30 mouse cellular contexts compared by ENCODE assay signal in genomic region chr19:55131747-55132146, GRCm38 (mm10). TPM values are rescaled to one million over a fixed set of nuclear protein-coding genes. Genes with fewer than 3 reads are reported as not detected.
DNase-seq lines count a peak whose midpoint lies in the region; ATAC-seq and TF ChIP-seq lines count a peak whose summit lies in the region.
"Had no signal": no experiment of that assay in that cellular context is flagged by ENCODE, and none has a peak within 500 bp of the region (broad histone marks: within the 10 kb centered on the region; RNA-seq: fewer than 3 reads in every experiment).

No protein-coding gene starts in this region.

- no peaks in the 10 kb centered on the region for H3K36me3 ChIP-seq in liver, embryonic 15.5 days (replicated peaks)
- no peaks in the 10 kb centered on the region for H3K36me3 ChIP-seq in liver, embryonic 12.5 days
- no peaks in the 10 kb centered on the region for H3K36me3 ChIP-seq in liver, postnatal 0 days (replicated peaks; ENCODE audit: insufficient read depth, low read length)
- H3K36me3 ChIP-seq: forebrain, embryonic 10.5 days; heart, embryonic 12.5 days; hindbrain, embryonic 12.5 days; limb, embryonic 12.5 days; midbrain, embryonic 13.5 days; stomach, embryonic 15.5 days had no signal

- no peaks in the 10 kb centered on the region for H3K27me3 ChIP-seq in liver, embryonic 15.5 days
- no peaks in the 10 kb centered on the region for H3K27me3 ChIP-seq in liver, embryonic 12.5 days (replicated peaks)
- no peaks in the 10 kb centered on the region for H3K27me3 ChIP-seq in liver, postnatal 0 days (ENCODE audit: insufficient read depth, low read length)
- H3K27me3 ChIP-seq: hindbrain, embryonic 12.5 days; limb, embryonic 12.5 days; midbrain, embryonic 13.5 days; stomach, embryonic 15.5 days had no signal

- H3K4me3 ChIP-seq in liver, embryonic 15.5 days (replicated peaks), result no peak overlapping the region
- no peak overlapping the region for H3K4me3 ChIP-seq in liver, embryonic 12.5 days
- H3K4me3 ChIP-seq in liver, postnatal 0 days (ENCODE audit: low read depth, low read length), result no peak overlapping the region
- H3K4me3 ChIP-seq: forebrain, embryonic 10.5 days; heart, embryonic 12.5 days; hindbrain, embryonic 12.5 days; layer of hippocampus, adult 2 months; limb, embryonic 12.5 days; megakaryocyte, embryonic 14.5 days; midbrain, embryonic 13.5 days; stomach, embryonic 15.5 days had no signal

- H3K4me2 ChIP-seq in liver, embryonic 15.5 days, result no peak overlapping the region
- no peak overlapping the region for H3K4me2 ChIP-seq in liver, embryonic 12.5 days
- no peak overlapping the region for H3K4me2 ChIP-seq in liver, postnatal 0 days (ENCODE audit: low read depth, low read length)
- H3K4me2 ChIP-seq: heart, embryonic 12.5 days; hindbrain, embryonic 12.5 days; limb, embryonic 12.5 days; midbrain, embryonic 13.5 days; stomach, embryonic 15.5 days had no signal

- 28% methylated on average over 1 of the region's 1 CpGs for WGBS in liver, embryonic 15.5 days (ENCODE audit: insufficient replicate concordance)
- 23% methylated on average over 1 of the region's 1 CpGs for WGBS in liver, embryonic 12.5 days (ENCODE audit: insufficient replicate concordance)
- WGBS in liver, postnatal 0 days (ENCODE audit: insufficient replicate concordance), result 22% methylated on average over 1 of the region's 1 CpGs

- no peak for ATAC-seq in liver, embryonic 15.5 days (ENCODE audit: insufficient read depth)
- no peak for ATAC-seq in liver, embryonic 12.5 days
- peak; percentile 31; the same call in 1 of the 2 replicates for ATAC-seq in liver, postnatal 0 days
- ATAC-seq: CD4-positive, CD25-positive, alpha-beta regulatory T cell, adult 4 months; forebrain, embryonic 16.5 days; intestine, postnatal 0 days; midbrain, embryonic 13.5 days had no signal

- no peak for TF ChIP-seq CTCF in liver, postnatal 0 days (IDR thresholded peaks at IDR 0.05; ENCODE audit: low read depth)

- DNase-seq in adrenal gland, adult 2 months, result peak; percentile 76
- no peak for DNase-seq in adrenal gland, postnatal 25 days
- DNase-seq in ovary, adult 18-20 months (ENCODE audit: low spot score), result peak; percentile 25
- DNase-seq in ovary, postnatal 14 days (ENCODE audit: low spot score), result no peak
- DNase-seq in liver, postnatal 0 days, result no peak
- DNase-seq in right cerebral cortex, postnatal 14 days, result no peak
- DNase-seq: cerebellum, adult 11-12 months; cerebellum, postnatal 10 days; gastrocnemius, postnatal 10 days; heart, adult 18-20 months; heart, postnatal 10 days; right cerebral cortex, adult 18-20 months; thymus, postnatal 4 days had no signal

- TF ChIP-seq EP300 in liver, postnatal 0 days (IDR thresholded peaks at IDR 0.05; ENCODE audit: low read depth), result peak; percentile 39; the same call in 1 of the 2 replicates

- peaks cover 3% of the 10 kb centered on the region for H3K4me1 ChIP-seq in liver, embryonic 15.5 days (replicated peaks)
- H3K4me1 ChIP-seq in liver, embryonic 12.5 days, result no peaks in the 10 kb centered on the region
- peaks cover 11% of the 10 kb centered on the region for H3K4me1 ChIP-seq in liver, postnatal 0 days (ENCODE audit: insufficient read depth)
- H3K4me1 ChIP-seq: midbrain, embryonic 13.5 days; stomach, embryonic 15.5 days had no signal

- peak overlapping the region; percentile 51 for H3K27ac ChIP-seq in liver, embryonic 15.5 days (replicated peaks)
- no peak overlapping the region for H3K27ac ChIP-seq in liver, embryonic 12.5 days
- peak overlapping the region; percentile 53 for H3K27ac ChIP-seq in liver, postnatal 0 days (ENCODE audit: low read depth)
- H3K27ac ChIP-seq: forebrain, embryonic 10.5 days; hindbrain, embryonic 12.5 days; kidney, postnatal 0 days; layer of hippocampus, adult 2 months; limb, embryonic 12.5 days; midbrain, embryonic 13.5 days; stomach, embryonic 15.5 days had no signal

- no peaks in the 10 kb centered on the region for H3K9me3 ChIP-seq in liver, embryonic 15.5 days (replicated peaks)
- H3K9me3 ChIP-seq in liver, embryonic 12.5 days (replicated peaks), result no peaks in the 10 kb centered on the region
- no peaks in the 10 kb centered on the region for H3K9me3 ChIP-seq in liver, postnatal 0 days (ENCODE audit: low read length)
- H3K9me3 ChIP-seq: heart, embryonic 12.5 days; hindbrain, embryonic 12.5 days; limb, embryonic 12.5 days; megakaryocyte, embryonic 14.5 days; midbrain, embryonic 13.5 days; stomach, embryonic 15.5 days had no signal

- H3K9ac ChIP-seq in liver, embryonic 15.5 days, result no peak overlapping the region
- H3K9ac ChIP-seq in liver, embryonic 12.5 days, result no peak overlapping the region
- H3K9ac ChIP-seq in liver, postnatal 0 days (replicated peaks), result no peak overlapping the region
- H3K9ac ChIP-seq: heart, embryonic 12.5 days; hindbrain, embryonic 12.5 days; limb, embryonic 12.5 days; midbrain, embryonic 13.5 days; stomach, embryonic 15.5 days had no signal

RNA-seq across cellular contexts. Expression of gene Gpam, which starts 4.7 kb away (rescaled TPM):
- 100 to 1,000 TPM; 199 to 552 TPM for total RNA-seq in adrenal gland, adult 2 months (2021)
- polyA plus RNA-seq in adrenal gland, adult 2 months (2012; rRNA removed), result 134 and 233 TPM in 2 replicates
- 573 and 601 TPM in 2 replicates for total RNA-seq in adrenal gland, postnatal 25 days (2021)
- polyA plus RNA-seq in liver, embryonic 15.5 days (2015; fragmentation: Nextera tagmentation; extraction: Ambion mirVana), result 28.3 and 33.6 TPM in 2 replicates
- 26.9 and 27.1 TPM in 2 replicates for polyA plus RNA-seq in liver, embryonic 12.5 days (2016; fragmentation: Nextera tagmentation; extraction: Ambion mirVana)
- polyA plus RNA-seq in liver, postnatal 0 days (2015; fragmentation: Nextera tagmentation; extraction: Ambion mirVana), result 19.8 and 24.2 TPM in 2 replicates

RNA-seq across cellular contexts. Expression of gene Tectb, which starts 48.8 kb away (rescaled TPM):
- under 1 TPM; 0.41 to 0.89 TPM for total RNA-seq in adrenal gland, adult 2 months (2021)
- polyA plus RNA-seq in adrenal gland, adult 2 months (2012; rRNA removed), result 0.04 TPM in 1 of 2 replicates, not detected in the other
- total RNA-seq in adrenal gland, postnatal 25 days (2021), result 0.67 and 1.2 TPM in 2 replicates
- 0.37 and 0.38 TPM in 2 replicates for polyA plus RNA-seq in liver, embryonic 15.5 days (2015; fragmentation: Nextera tagmentation; extraction: Ambion mirVana)
- 0.05 and 0.06 TPM in 2 replicates for polyA plus RNA-seq in liver, embryonic 12.5 days (2016; fragmentation: Nextera tagmentation; extraction: Ambion mirVana)
- 0.09 and 0.19 TPM in 2 replicates for polyA plus RNA-seq in liver, postnatal 0 days (2015; fragmentation: Nextera tagmentation; extraction: Ambion mirVana)
- polyA plus RNA-seq: CD4-positive, CD25-positive, alpha-beta regulatory T cell, adult 4 months; cortical plate, adult 2 months; embryonic facial prominence, embryonic 11.5 days; forebrain, embryonic 10.5 days; forebrain, embryonic 16.5 days; heart, embryonic 12.5 days; intestine, postnatal 0 days; limb, embryonic 12.5 days; neural tube, embryonic 11.5 days; stomach, embryonic 15.5 days had no signal

Comparison
In these comparisons a context has a peak if more than half of its experiments do, and no peak if none do; other contexts are left out.
1. DNase-seq: peak in adrenal gland, adult 2 months (single experiment) and ovary, adult 18-20 months (single experiment); none in adrenal gland, postnatal 25 days (single experiment), ovary, postnatal 14 days (single experiment), liver, postnatal 0 days (single experiment) and right cerebral cortex, postnatal 14 days (single experiment).